Mouse (Mus musculus) liver, adult 2 months (tissue): ENCODE measurements at regions not wholly inside any gene's neighbourhood (a gene's known extent, or its start where the extent isn't known, plus 50 kb on each side); places are given as distances from the start of the nearest gene placed in this dataset.
A peak's percentile ranks its signal among the peaks of the same experiment; 100 is the strongest.

Experiments used
- DNase-seq: peaks from one replicate; pipeline ENCODE4 v3.0.0-alpha.2; 2011; ENCODE audit warnings: low read depth, low spot score; ENCODE audit errors: extremely low read depth
- H3K27ac ChIP-seq: fragments of 200-500 bp; replicated peaks from 2 replicates; pipeline ENCODE4 v1.5.1; 2012; ENCODE audit warnings: low read depth, mild to moderate bottlenecking, control low read depth, inconsistent platforms, low read length; ENCODE audit not compliant: insufficient read depth
- H3K27me3 ChIP-seq: fragments of 200-500 bp; 2 replicates; pipeline ENCODE4 v1.6.1; 2012; ENCODE audit warnings: mild to moderate bottlenecking, moderate library complexity, low read length, inconsistent platforms; ENCODE audit not compliant: control insufficient read depth, insufficient read depth
- H3K36me3 ChIP-seq: fragments of 200-500 bp; 2 replicates; pipeline ENCODE4 v1.6.1; 2012; ENCODE audit warnings: low read length, inconsistent platforms; ENCODE audit not compliant: control insufficient read depth, insufficient read depth
- H3K4me1 ChIP-seq: fragments of 200-500 bp; 2 replicates; pipeline ENCODE4 v1.6.1; 2011; ENCODE audit warnings: low read length; ENCODE audit not compliant: control insufficient read depth, insufficient read depth
- H3K4me3 ChIP-seq: fragments of 200-500 bp; 2 replicates; pipeline ENCODE4 v1.5.1; 2011; ENCODE audit warnings: low read depth, mild to moderate bottlenecking, control low read depth, low read length, moderate library complexity; ENCODE audit not compliant: insufficient read depth
- H3K79me2 ChIP-seq: fragments of 200-500 bp; 2 replicates; pipeline ENCODE4 v1.6.1; 2012; ENCODE audit warnings: inconsistent platforms, mild to moderate bottlenecking, low read length, moderate library complexity; ENCODE audit not compliant: control insufficient read depth, insufficient read depth
- H3K9ac ChIP-seq: fragments of 200-500 bp; 2 replicates; pipeline ENCODE4 v1.6.1; 2012; ENCODE audit warnings: low read depth, mild to moderate bottlenecking, control low read depth, inconsistent platforms, low read length
- CTCF ChIP-seq: fragments of 200-500 bp; IDR thresholded peaks from 2 replicates; pipeline ENCODE4 v1.5.1; 2011; ENCODE audit warnings: low read depth, low read length, control low read depth
- POLR2A ChIP-seq: fragments of 200-500 bp; IDR thresholded peaks from 2 replicates; pipeline ENCODE4 v1.6.1; 2011; ENCODE audit warnings: low read length, control low read depth; ENCODE audit not compliant: insufficient read depth; ENCODE audit errors: extremely low read depth
- WGBS: fragments of 180-500 bp; shearing (Covaris S2); methylation state at CpG from one replicate; pipeline ENCODE4 v1.1.7; 2018; 5-methylcytosine and 5-hydroxymethylcytosine counted together

DNA sequence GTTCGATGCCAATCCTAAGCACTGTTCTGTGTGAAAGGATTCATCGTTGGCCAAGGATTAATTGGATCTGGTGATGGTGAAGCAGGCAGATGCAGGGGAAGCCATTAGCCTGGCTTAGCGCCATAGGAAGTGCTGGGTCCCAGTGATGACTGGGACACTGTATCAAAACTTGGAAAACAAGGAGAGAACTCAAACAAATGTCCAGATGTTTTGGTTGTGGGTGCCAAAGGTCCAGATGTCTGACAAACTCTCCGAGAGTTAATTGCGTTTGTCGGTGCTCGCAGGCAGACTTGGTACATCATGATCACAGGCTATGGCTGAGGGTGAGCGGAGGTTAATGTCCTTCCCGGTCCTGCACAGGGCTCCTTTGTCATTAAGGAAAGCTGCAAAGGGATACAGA lies 283.4 kb downstream of the Hlx start:
- Histone ChIP-seq H3K36me3 (no peaks in the 10 kb centered on the region), H3K27ac (no peak overlapping the region), H3K27me3 (no peaks in the 10 kb centered on the region), H3K79me2 (no peaks in the 10 kb centered on the region), H3K4me1 (no peaks in the 10 kb centered on the region), H3K9ac (no peak overlapping the region), H3K4me3 (no peak overlapping the region)
- DNase-seq: peak; percentile 48
- TF ChIP-seq POLR2A: no peak
- no peak for TF ChIP-seq CTCF
- WGBS: 77% methylated on average over 9 of the region's 9 CpGs

DNA sequence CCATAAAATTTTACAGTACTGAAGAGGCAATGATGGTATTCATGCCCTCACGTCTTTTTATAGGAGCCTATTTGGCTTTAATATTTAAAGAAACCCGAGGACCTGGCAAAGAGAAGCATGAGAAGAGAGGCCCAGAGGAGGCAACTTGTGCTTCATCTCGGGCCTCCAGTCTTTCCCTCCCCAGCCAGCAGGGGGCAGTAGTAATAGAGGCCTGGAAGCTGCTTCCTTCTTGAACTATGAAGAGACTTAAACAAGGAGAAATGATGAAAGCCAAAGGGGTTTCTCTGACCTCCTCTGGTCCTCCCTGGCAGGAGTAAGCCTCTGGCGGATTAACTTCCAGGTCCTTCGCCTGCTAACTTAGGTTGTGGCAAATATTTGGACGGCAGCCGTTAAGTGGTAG lies 284.5 kb downstream of the Hlx start:
- H3K27me3 ChIP-seq: no peaks in the 10 kb centered on the region
- no peak overlapping the region for H3K4me3 ChIP-seq
- no peaks in the 10 kb centered on the region for H3K79me2 ChIP-seq
- no peaks in the 10 kb centered on the region for H3K36me3 ChIP-seq
- WGBS: 49% methylated on average over 7 of the region's 7 CpGs
- H3K9ac ChIP-seq: no peak overlapping the region
- H3K4me1 ChIP-seq: no peaks in the 10 kb centered on the region
- DNase-seq: peak; percentile 40
- TF ChIP-seq CTCF: peak; percentile 82
- no peak for TF ChIP-seq POLR2A
- H3K27ac ChIP-seq: no peak overlapping the region

DNA sequence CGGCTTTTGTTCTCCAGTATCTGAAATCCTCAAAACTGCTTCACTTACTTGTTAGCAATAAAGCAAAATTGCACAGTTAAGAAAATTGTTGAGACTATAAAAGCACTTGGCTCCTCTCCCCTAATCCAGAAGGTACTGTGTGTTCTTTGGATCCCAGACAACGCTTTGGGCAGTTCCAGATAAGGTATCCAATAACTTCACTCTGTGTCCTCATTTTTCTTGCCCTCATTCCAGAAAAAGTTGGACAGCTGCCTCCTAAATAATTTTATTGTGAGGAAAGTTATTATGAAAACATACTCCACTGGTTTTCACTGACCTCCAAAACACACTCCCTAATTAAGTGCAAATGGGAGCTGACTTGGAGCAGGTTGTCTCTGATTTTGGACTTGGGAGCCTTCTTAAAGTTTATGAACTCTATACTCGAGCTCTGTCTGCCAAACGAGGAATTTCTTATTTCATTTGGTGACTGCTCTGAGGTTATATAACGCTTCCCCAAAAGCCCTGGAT lies 285.2 kb downstream of the Hlx start:
- no peaks in the 10 kb centered on the region for H3K4me1 ChIP-seq
- H3K27ac ChIP-seq: no peak overlapping the region; the same call in 1 of the 2 replicates
- no peak overlapping the region for H3K9ac ChIP-seq
- H3K36me3 ChIP-seq: no peaks in the 10 kb centered on the region
- H3K4me3 ChIP-seq: no peak overlapping the region
- TF ChIP-seq POLR2A (no peak), CTCF (no peak)
- H3K27me3 ChIP-seq: no peaks in the 10 kb centered on the region
- 58% methylated on average over 5 of the region's 5 CpGs for WGBS
- H3K79me2 ChIP-seq: no peaks in the 10 kb centered on the region
- DNase-seq: peak; percentile 63

DNA sequence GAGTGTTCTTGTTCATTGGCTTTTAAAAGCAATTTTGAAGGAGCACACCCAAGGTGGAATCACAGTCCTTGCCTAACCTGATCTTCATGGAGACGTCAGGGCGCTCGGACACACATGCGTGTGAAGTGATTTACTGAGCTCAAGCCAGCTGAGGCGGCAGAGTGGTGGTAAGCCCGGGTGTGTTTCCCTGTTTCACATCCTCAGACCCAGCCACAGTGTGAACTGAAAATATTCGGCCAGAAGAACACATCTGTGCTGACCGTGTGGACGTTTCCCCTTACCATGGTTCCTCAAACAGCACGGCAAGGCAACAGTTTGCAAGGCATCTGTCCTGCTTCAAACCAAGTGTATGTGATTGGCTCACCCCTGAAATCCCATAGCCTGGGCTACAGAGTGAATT lies 288.2 kb downstream of the Hlx start:
- Histone ChIP-seq H3K27me3 (no peaks in the 10 kb centered on the region), H3K36me3 (no peaks in the 10 kb centered on the region), H3K27ac (no peak overlapping the region), H3K79me2 (no peaks in the 10 kb centered on the region), H3K9ac (no peak overlapping the region), H3K4me3 (no peak overlapping the region), H3K4me1 (no peaks in the 10 kb centered on the region; the same call in 1 of the 2 replicates)
- TF ChIP-seq POLR2A (no peak), CTCF (no peak)
- WGBS: 81% methylated on average over 10 of the region's 10 CpGs
- peak; percentile 31 for DNase-seq

DNA sequence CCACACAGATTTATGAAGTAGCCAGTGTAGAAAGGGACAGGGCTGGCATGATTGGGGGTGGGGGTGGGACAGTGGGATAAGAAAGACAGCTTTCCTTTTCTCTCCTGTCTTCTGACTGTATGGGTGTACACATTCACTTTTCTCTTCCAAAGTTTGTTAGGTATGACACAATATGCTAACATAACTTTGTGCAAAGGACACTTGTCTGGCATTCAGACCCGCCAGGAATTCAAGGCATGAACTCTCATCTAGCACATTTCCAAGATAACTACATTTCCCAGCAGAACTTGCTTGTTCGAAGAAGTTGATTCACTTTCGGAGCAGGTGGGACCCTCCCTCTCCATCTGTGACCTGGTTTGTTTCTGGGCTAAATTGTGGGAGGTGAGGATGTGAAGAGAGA lies 289.7 kb downstream of the Hlx start:
- H3K79me2 ChIP-seq: no peaks in the 10 kb centered on the region
- no peaks in the 10 kb centered on the region for H3K27me3 ChIP-seq
- H3K4me3 ChIP-seq: no peak overlapping the region
- H3K36me3 ChIP-seq: no peaks in the 10 kb centered on the region
- H3K4me1 ChIP-seq: no peaks in the 10 kb centered on the region; the same call in 1 of the 2 replicates
- no peak overlapping the region for H3K27ac ChIP-seq
- DNase-seq: no peak
- 54% methylated on average over 3 of the region's 3 CpGs for WGBS
- no peak overlapping the region for H3K9ac ChIP-seq
- TF ChIP-seq CTCF: no peak
- TF ChIP-seq POLR2A: no peak

DNA sequence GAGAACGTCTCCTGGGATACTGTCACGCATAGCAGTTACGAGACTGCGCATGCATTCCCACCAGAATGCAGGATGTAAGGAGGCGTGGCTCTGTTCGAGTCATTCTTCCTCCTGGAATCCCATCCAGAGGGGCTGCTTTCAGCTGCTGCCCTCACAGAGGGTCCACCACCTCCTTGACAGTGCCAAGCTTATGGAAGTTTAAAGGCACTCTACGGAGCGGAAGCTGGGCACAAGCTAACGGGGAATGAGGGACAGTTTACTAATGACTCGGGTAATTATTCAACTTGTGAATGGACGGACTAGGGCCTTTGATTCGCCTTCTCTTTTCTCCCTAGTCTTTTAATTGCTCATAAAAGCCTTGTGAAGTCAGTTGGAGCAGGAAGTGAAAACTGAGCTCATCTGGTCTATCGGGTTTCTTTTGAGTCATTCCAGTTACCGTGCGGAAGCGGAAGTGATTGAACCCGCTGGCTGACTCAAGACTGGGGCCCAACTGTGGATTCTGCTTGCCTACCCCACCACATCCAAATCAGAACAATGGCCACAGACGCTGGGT lies 291.3 kb downstream of the Hlx start:
- no peaks in the 10 kb centered on the region for H3K36me3 ChIP-seq
- H3K27me3 ChIP-seq: no peaks in the 10 kb centered on the region
- no peaks in the 10 kb centered on the region for H3K79me2 ChIP-seq
- H3K4me1 ChIP-seq: no peaks in the 10 kb centered on the region; the same call in 1 of the 2 replicates
- TF ChIP-seq CTCF (no peak), POLR2A (no peak)
- no peak overlapping the region for H3K9ac ChIP-seq
- H3K4me3 ChIP-seq: no peak overlapping the region
- 64% methylated on average over 18 of the region's 18 CpGs for WGBS
- peak; percentile 23 for DNase-seq
- no peak overlapping the region for H3K27ac ChIP-seq
